In genomic region chr9:74066278-74066677, GRCm38 (mm10) we compare ENCODE assay signal across 12 mouse cellular contexts. TPM values are rescaled to one million over a fixed set of nuclear protein-coding genes. Genes with fewer than 3 reads are reported as not detected.
DNase-seq lines count a peak whose midpoint lies in the region; TF ChIP-seq lines count a peak whose summit lies in the region.
"Had no signal": no experiment of that assay in that cellular context is flagged by ENCODE, and none has a peak within 500 bp of the region (broad histone marks: within the 10 kb centered on the region; RNA-seq: fewer than 3 reads in every experiment).

No protein-coding gene starts in this region.

- no peak overlapping the region for H3K4me3 ChIP-seq in layer of hippocampus, adult 2 months
- no peak overlapping the region for H3K4me3 ChIP-seq in CH12.LX (replicated peaks in 1 of 3; ENCODE audit: low read depth in 2 of 3, low read length in 2 of 3, poor library complexity in 1 of 3)
- H3K4me3 ChIP-seq: hindbrain, embryonic 12.5 days; midbrain, embryonic 12.5 days had no signal

- H3K4me2 ChIP-seq in CH12.LX (ENCODE audit: insufficient read depth, low read depth, poor library complexity, severe bottlenecking): no peak overlapping the region
- H3K4me2 ChIP-seq: hindbrain, embryonic 12.5 days; midbrain, embryonic 12.5 days had no signal

- no peaks in the 10 kb centered on the region for H3K27me3 ChIP-seq in CH12.LX (replicated peaks)
- H3K27me3 ChIP-seq: hindbrain, embryonic 12.5 days; midbrain, embryonic 12.5 days had no signal

- H3K9me3 ChIP-seq in CH12.LX (replicated peaks; ENCODE audit: low read length): peaks cover 3% of the 10 kb centered on the region
- H3K9me3 ChIP-seq: hindbrain, embryonic 12.5 days; midbrain, embryonic 12.5 days had no signal

- in situ Hi-C loops in CH12.LX (cut with MboI; ENCODE audit: low pct_ligation_motif_present, low pct_unique_long_range_greater_than_20kb, low sequenced_read_pairs): no loop called here

- TF ChIP-seq POLR2A in CH12.LX (IDR thresholded peaks at IDR 0.05; ENCODE audit: low read depth, low read length): no peak

- H3K79me2 ChIP-seq in CH12.LX (replicated peaks; ENCODE audit: control insufficient read depth, extremely low read depth, insufficient read depth, poor library complexity, severe bottlenecking): no peaks in the 10 kb centered on the region

- TF ChIP-seq RAD21 in CH12.LX (IDR thresholded peaks at IDR 0.05; ENCODE audit: low read depth, low read length): peak; percentile 4

- no peak overlapping the region for H3K9ac ChIP-seq in CH12.LX (ENCODE audit: insufficient read depth, low read depth)
- H3K9ac ChIP-seq: hindbrain, embryonic 12.5 days; midbrain, embryonic 12.5 days had no signal

- DNase-seq in adrenal gland, postnatal 10 days: peak; percentile 14
- no peak for DNase-seq in adrenal gland, adult 8-10 months
- DNase-seq in layer of hippocampus, adult 2 months (ENCODE audit: low spot score in 2 of 2): no peak
- no peak for DNase-seq in layer of hippocampus, adult 18-20 months (ENCODE audit: low spot score in 2 of 2)
- DNase-seq in CH12.LX (ENCODE audit: extremely low read depth): peak; percentile 32
- DNase-seq in embryo, embryonic 11 days: peak; percentile 24
- DNase-seq in ovary, postnatal 36 days (ENCODE audit: low spot score): no peak
- DNase-seq in left cerebral cortex, postnatal 10 days (ENCODE audit: extremely low spot score in 1 of 2, low spot score in 2 of 2): no peak
- DNase-seq: layer of hippocampus, postnatal 36 days had no signal

- no peaks in the 10 kb centered on the region for H3K4me1 ChIP-seq in CH12.LX (ENCODE audit: control insufficient read depth in 1 of 2, insufficient read depth in 2 of 2)
- H3K4me1 ChIP-seq: hindbrain, embryonic 12.5 days; midbrain, embryonic 12.5 days had no signal

- TF ChIP-seq EP300 in CH12.LX (IDR thresholded peaks at IDR 0.05; ENCODE audit: low read length): no peak

- no peaks in the 10 kb centered on the region for H3K36me3 ChIP-seq in CH12.LX (replicated peaks in 1 of 2; ENCODE audit: control insufficient read depth in 1 of 2, insufficient read depth in 1 of 2, low read length in 1 of 2)
- H3K36me3 ChIP-seq: hindbrain, embryonic 12.5 days; midbrain, embryonic 12.5 days had no signal

- TF ChIP-seq CTCF in layer of hippocampus, adult 2 months (conservative IDR thresholded peaks at IDR 0.05): peak; percentile 64
- TF ChIP-seq CTCF in CH12.LX (conservative IDR thresholded peaks at IDR 0.05 in 1 of 2, IDR thresholded peaks at IDR 0.05 in 1 of 2; ENCODE audit: low read depth in 2 of 2, low read length in 2 of 2): peak; percentile 51 to 56

- dilution Hi-C loops in CH12.LX (cut with MboI; ENCODE audit: extremely low pct_ligation_motif_present, extremely low pct_unique_long_range_greater_than_20kb, low sequenced_read_pairs): no loop called here

- no peak overlapping the region for H3K27ac ChIP-seq in layer of hippocampus, adult 2 months
- no peak overlapping the region for H3K27ac ChIP-seq in CH12.LX (ENCODE audit: insufficient read depth, low read depth)
- H3K27ac ChIP-seq: hindbrain, embryonic 12.5 days; midbrain, embryonic 12.5 days had no signal

- intact Hi-C loops in left cerebral cortex, postnatal 10 days (cut with DNase I): no loop called here

TF ChIP-seq in CH12.LX, 34 proteins besides CTCF, POLR2A, EP300 and RAD21:
- TF ChIP-seq USF1 (IDR thresholded peaks at IDR 0.05; ENCODE audit: low read depth, low read length) (no peak), SIN3A (IDR thresholded peaks at IDR 0.05; ENCODE audit: low read length) (no peak), BHLHE40 (IDR thresholded peaks at IDR 0.05; ENCODE audit: low read depth, low read length) (no peak), ETS1 (conservative IDR thresholded peaks at IDR 0.05; ENCODE audit: low read depth, low read length) (no peak), ZMIZ1 (IDR thresholded peaks at IDR 0.05; ENCODE audit: low read depth, low read length) (no peak), ELF1 (IDR thresholded peaks at IDR 0.05; ENCODE audit: low read depth, low read length) (no peak), CHD1 (IDR thresholded peaks at IDR 0.05; ENCODE audit: low read depth, low read length) (no peak), CHD2 (IDR thresholded peaks at IDR 0.05; ENCODE audit: low read length) (no peak), GABPA (IDR thresholded peaks at IDR 0.05; ENCODE audit: insufficient replicate concordance, low read depth, low read length) (no peak), MAX (IDR thresholded peaks at IDR 0.05; ENCODE audit: low read length) (no peak)

RNA-seq across cellular contexts. Expression of gene Wdr72, which starts 43.9 kb away (rescaled TPM):
- total RNA-seq in adrenal gland, postnatal 10 days (2021): under 1 TPM; 0.12 to 0.15 TPM
- total RNA-seq in adrenal gland, adult 8-10 months (2022): under 1 TPM in 1 of 4 experiments, not detected in 3; 0.13 TPM
- total RNA-seq in layer of hippocampus, adult 2 months (2021): not detected
- total RNA-seq in layer of hippocampus, adult 18-20 months (2021): under 1 TPM in 1 of 2 experiments, not detected in 1; 0.07 TPM
- total RNA-seq in CH12.LX (2012; rRNA removed) (0.04 TPM in 2 replicates), CH12.LX (2014; rRNA removed) (not detected in 2 replicates)
- polyA plus RNA-seq in CH12.LX (2012; ENCODE audit: insufficient read length, low read depth): not detected in 2 replicates
- total RNA-seq in left cerebral cortex, postnatal 10 days (2021): not detected
- polyA plus RNA-seq: C2C12 had no signal

Comparison
In these comparisons a context has a peak if more than half of its experiments do, and no peak if none do; other contexts are left out.
1. DNase-seq: peak in adrenal gland, postnatal 10 days (single experiment), CH12.LX (single experiment) and embryo, embryonic 11 days (single experiment); none in adrenal gland, adult 8-10 months (single experiment), layer of hippocampus, adult 2 months (0 of 2), layer of hippocampus, adult 18-20 months (0 of 2), ovary, postnatal 36 days (single experiment) and left cerebral cortex, postnatal 10 days (0 of 2).